Mouse (Mus musculus) left cerebral cortex, postnatal 14 days (tissue): Measurements from ENCODE around the gene Tmem214. TPM values are rescaled to one million over a fixed set of nuclear protein-coding genes. Genes with fewer than 3 reads are reported as not detected.

ENCODE experiments used
- DNase-seq, 2 experiments: peaks; one replicate each; pipeline ENCODE4 v3.0.0; 2021 to 2022; ENCODE audit warnings: low spot score in 2 of 2, mixed read lengths in 1 of 2
- intact Hi-C: fragments of 180-260 bp; cut with DNase I; formaldehyde crosslinking; loops from one replicate; pipeline ENCODE4 v1.15.1; 2025
- long read RNA-seq, 2 experiments: library from polyadenylated mRNA; stranded (forward); transcript quantifications; one replicate each; pipeline ENCODE4 v2.0.0; 2021
- total RNA-seq, 2 experiments: library from RNA; stranded (reverse); gene quantifications; 2 replicates each; pipeline ENCODE4 v1.2.3; 2021

The Tmem214 gene
- 10 to 100 TPM; 69.1 to 69.4 TPM for total RNA-seq
- long read RNA-seq, experiment 1, full-length matches to known transcripts: 110 of 144 reads
- long read RNA-seq, experiment 1, partial matches to known transcripts: 8 of 144 reads
- long read RNA-seq, experiment 1, other reads (novel, unspliced or antisense): 26 of 144 reads
- long read RNA-seq, experiment 2, full-length matches to known transcripts: 87 of 106 reads
- long read RNA-seq, experiment 2, partial matches to known transcripts: 3 of 106 reads
- long read RNA-seq, experiment 2, other reads (novel, unspliced or antisense): 16 of 106 reads

DNA sequence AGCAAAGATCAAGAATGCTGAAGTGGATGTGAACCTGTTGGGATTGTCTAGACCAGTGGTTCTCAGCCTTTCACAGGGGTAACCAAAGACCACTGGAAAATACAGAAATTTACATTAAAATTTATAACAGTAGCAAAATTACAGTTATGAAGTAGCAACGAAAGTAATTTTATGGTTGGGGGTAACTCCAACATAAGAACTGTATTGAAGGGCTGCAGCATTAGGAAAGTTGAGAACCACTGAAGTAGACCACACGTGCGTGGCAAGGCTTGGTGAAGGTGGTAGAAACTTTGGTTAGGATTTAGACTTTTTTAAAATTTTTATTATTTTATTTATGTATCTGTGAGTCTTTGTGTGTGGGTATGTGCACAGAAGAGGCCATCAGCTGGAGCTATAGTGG, at the start of gene Tmem214:
Gene Tmem214 (plus strand): TSS at position 301 of the 400 bp plus-strand sequence.
- DNase-seq: no peak
- intact Hi-C loops: no loop called here

DNA sequence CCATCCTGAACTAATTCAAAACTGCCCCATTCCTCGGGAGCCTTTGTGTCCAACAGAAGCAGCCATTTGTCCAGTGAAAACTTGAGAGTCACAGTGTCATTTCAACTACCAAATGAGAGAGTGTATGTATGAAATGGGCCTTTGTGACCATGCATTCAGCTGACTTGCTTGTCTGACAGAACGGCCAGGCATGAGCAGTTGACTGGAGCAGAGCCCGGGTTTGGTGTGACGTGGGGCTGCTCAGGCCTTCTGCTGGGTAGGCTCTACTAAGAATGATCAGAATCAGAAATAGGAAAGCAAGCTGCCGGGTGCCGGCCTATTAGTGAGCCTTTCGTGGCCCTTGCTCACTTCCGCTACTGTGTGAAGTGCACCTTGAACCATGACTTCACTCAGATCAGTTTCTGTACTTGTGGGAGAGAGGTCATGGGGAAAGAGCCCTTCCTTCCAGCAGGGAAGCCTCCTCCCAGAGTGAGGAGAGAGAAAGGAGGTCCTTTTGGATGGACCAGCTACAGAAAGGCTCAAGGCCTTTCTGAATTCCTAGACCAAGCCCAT, 49.0 kb upstream of the Tmem214 start:
- intact Hi-C loops: no loop called here
- no peak for DNase-seq

DNA sequence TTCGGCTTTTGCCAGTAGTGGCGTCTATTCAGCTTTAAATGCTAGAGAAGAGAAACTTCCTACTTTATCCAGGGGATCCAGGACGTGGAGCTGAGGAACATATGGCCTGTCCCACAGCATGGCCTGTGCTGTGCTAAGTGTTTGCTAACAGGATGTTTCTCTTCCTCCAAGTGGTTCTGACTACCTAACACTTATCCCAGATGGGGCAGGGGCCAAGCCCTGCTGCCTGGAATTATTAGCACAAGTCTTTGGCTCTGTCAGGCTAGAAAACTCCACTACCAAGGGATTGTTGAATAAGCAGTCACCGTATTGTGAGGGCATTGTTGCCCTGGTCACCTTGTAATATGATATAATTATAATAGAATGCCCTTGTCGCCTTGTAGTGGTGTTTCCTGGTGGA, 45.1 kb upstream of the Tmem214 start:
- DNase-seq: no peak
- intact Hi-C loops: no loop called here

DNA sequence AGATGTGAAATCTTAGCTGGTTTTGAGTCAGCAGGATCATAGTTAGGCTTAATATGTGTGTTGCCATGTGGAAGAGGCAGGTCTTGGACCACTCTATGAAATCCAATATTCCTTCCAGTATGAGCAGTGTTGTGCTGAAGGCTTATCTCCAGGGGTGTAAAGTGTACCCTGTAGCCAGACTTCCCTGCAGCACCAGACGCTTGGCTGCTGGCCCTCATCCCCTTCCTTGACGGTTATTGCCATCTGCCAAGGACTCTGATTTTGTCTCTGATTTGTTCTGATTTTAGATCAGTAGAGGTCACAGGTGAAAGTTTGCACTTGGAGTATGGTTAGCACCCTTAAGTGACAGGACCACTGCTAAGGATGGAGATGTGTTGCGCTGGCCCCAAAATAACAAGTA, 44.7 kb upstream of the Tmem214 start:
- intact Hi-C loops: no loop called here
- no peak for DNase-seq

DNA sequence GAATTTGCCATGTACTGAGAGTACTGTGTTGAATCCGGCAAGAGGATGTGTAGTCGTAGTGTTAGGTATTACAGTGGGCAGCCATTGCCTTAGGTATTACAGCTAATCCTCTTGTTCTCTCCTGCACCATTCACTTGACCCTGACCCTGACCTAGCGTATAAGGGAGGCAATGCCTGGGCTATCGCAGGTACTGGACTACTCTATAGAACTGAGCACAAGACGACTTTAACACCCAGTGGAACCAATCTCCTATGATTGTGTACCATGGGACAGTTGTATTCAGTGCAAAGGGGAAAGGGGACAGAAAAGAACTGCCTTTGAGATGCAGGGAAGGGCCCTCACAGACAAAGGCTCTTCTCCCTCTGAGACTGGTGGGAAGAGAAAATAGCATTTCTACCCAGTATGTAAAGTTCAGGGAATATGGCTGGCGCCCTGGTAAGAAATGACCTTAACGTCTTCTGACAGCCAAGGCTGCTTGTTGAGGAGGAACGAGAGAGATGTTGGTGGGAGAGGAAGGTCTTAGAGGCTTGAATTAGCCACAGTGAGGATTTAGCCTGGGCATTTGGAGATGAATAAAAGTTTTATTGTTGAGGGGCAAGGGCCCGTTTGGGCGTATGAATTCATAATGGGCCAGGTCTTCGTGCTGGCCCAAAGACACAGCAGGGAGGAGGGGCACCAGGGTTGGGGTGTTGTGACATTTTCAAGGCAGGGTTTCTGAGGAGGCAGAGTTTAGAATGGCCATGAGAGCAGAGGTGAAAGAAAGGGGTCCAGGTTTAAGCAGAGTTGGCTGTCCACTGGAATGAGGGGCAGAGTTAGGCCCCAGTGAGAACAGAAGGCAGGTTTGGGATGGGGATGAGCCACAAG, 43.5 kb upstream of the Tmem214 start:
- no peak for DNase-seq
- intact Hi-C loops: no loop called here

DNA sequence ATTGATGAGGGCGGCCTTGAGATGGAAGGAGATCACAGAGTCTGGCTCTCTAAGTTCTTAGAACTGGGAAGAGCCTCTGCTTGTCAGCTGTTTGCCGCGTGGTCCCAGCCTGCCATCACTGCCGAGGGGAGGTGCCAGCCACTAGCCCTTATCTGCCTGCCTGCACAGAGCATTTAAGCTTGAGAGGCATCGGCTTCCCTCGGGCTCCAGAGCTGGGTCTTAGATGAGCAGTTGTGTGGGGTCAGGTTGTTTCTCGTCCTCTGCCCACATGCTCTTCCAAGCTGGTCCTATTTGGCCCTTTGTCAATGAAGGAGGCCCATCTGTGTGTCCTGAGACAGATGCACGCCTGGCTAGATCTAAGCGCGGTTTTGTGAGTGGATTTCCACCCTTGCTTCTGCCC, 42.6 kb upstream of the Tmem214 start:
- intact Hi-C loops: no loop called here
- DNase-seq: no peak

DNA sequence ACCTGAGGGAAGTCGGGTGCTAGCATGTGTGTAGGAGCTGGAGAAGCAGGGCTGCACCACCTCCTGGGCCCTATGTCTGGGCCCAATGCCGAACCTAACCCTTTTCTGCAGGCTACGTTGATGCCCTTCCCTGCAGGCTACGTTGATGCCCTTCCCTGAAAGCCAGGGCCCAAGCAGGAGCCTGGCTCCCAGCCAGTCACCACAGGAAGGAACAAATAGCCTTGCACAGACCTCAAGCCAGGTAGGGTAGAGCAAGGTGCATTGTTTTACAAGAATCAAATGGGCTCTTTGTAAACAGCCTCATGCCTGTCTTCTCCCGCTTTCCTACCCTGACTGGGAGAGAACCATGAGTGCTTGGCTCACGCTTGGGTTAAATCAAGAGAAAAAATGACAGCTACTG, 42.0 kb upstream of the Tmem214 start:
- DNase-seq: no peak
- intact Hi-C loops: no loop called here

DNA sequence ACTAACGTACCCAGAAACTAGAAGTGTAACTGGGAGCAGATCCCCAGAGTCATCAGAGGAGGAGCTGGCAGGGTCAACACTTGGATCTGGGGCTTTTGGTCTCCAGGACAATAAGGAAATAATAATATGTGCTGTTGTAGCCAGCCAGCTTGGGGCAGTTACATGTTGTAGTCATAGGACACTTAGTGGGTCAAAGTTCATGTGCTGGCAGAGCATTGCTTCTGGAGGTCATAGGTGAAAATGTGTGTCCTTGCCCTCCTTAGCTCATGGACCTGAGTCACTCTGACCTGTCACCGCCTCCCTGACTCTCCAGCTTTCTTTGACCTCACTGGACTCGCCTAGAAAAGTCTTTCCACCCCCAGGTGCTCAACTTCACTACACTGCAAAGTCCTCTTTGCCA, 34.4 kb upstream of the Tmem214 start:
- intact Hi-C loops: no loop called here
- DNase-seq: no peak

DNA sequence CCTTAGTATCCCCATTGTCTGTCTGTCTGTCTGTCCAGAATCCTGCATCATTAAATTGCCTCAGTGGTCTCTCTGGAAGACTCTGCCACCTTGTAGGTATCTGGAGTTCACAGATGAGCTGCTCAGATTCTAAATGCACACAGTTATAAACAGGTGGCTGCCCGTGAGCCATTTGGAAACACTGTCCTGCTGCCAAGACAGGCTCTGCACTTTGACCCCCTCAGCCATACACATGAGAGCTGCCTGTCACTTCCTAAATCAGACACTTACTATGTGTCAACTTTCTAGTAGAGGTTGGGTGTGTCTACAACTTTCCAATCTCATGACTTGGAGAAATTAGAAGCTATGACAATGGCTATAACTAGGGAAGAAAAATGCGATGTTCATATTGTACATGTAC, 28.1 kb upstream of the Tmem214 start:
- intact Hi-C loops: no loop called here
- no peak for DNase-seq

DNA sequence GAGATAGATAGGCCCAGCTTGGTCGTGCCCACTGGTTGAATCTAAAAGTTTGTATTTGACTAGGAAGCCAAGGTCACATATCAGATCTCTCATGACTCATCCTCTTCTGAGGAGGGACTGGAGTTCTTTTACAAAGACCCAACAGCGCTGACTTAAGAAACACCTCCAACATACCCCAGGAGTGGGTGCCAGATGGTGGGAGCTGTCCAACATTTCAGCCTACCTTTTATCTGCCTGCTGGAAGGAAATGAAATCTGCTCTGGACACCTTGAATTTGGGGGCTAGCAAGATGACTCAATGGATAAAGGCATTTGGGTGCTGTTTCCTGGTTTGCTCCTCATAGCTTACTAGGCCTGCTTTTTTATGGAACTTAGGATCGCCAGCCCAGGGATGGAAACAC, 25.9 kb upstream of the Tmem214 start:
- no peak for DNase-seq
- intact Hi-C loops: no loop called here

DNA sequence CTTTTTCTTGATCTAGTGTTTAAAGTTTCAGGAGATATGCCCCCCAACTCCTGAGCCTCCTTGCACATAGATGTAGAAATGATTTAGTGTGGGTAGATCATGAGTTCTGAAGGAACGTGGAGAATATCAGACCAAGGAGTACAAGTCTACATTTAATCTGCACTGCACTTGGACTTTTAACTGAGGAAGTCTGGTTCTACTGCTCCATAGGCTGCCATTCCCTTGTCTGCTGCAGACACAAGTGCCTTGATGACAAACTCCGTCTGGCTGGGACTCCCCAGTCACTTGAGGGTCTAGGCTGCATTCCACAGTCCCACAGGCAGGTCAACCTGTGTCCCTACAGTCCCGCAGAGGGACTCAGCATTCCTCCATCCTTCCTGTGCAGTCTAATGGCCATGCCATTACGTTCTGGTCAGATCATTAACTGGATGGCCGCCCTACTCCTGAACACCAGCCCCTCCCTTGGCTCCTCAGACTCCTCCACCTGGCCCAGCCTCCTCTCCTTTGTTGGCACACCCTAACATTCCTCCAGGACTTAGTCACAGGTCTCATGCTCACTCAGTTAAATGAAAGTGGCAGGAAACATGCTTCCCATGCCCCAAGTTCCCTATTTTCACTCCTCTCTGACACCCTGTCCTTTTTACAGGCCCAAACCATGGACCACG, 17.8 kb upstream of the Tmem214 start:
- intact Hi-C loops: no loop called here
- DNase-seq: no peak

DNA sequence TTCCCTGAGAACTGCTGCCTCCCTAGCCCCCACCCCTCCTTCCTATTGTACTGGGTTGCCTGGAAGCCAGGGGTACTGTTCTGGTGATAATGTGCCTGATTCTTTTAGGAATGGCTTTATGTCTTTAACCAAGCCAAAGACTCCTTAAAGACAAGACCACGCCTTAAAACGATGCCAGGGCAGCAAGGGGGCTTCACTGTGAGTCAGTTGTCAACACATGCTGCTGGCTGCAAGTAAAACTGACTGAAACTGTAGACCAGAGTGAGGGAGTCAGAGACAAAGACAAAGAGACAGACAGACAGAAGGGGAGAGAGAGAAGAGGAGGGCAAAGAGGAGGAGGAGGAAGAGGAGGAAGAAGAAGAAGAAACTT, 17.3 kb upstream of the Tmem214 start:
- no peak for DNase-seq
- intact Hi-C loops: no loop called here

DNA sequence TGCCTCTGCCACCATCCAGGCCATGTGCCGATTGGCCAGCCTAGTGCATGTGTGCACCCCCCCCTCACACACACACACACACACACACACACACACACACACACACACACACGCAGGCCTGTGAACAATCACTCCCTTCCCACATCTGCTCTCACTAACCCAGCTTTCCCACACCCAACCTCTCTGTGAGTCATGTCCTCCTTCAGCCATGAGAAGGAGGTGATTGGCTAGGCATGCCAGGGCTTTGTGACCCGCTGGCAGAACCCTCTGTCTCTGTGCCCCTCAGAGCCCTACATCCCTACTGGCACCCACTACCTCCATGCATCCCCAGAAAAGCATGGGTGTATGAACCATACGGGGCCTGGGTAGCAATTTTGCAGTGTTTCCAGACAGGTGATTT, 14.3 kb upstream of the Tmem214 start:
- DNase-seq: no peak
- intact Hi-C loops: no loop called here

DNA sequence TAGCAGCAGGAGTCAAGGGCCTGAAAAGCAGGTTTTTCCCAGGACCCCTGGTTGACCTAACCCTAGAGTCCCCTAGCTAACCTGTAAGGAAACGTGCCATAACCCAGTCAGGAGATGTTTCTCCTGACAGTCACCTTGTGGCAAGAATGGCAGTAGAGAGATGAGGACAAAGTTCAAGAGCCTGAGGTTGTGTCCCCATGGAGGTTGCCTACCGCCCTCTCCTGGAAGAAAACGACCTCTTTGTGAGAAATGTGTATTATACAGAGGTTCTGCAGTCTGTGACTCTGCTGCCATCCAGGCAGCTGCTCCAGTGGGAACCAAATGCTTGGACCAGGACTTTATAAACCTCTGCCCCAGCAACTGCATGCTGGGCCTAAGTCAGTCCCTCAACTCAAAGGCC, 12.1 kb upstream of the Tmem214 start:
- intact Hi-C loops: loop anchor here (5.0 kb wide), 1 partner anchor 43 kb away; the partner anchor contains the start of gene Mapre3
- no peak for DNase-seq

DNA sequence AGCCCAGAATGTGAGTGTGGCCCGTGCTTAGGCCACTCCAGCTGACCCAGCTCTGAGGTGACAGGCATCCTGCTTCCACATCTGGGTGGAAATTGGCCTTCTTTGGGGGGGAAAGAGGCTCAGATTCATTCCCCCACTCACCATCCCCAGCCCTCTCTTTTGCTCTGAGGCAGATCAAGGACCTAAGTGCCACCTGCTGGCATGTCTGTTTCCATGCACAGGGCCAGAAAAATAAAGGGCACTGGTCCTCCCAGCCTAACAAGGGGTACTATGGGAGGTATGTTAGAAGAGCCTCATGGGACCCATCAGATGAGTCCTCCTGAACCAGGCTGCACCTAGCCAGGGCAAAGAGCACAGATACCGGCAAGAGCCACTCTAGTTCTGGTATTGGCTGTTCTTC, 11.7 kb upstream of the Tmem214 start:
- intact Hi-C loops: loop anchor here (5.0 kb wide), 1 partner anchor 44 kb away; the partner anchor contains the start of gene Mapre3

DNA sequence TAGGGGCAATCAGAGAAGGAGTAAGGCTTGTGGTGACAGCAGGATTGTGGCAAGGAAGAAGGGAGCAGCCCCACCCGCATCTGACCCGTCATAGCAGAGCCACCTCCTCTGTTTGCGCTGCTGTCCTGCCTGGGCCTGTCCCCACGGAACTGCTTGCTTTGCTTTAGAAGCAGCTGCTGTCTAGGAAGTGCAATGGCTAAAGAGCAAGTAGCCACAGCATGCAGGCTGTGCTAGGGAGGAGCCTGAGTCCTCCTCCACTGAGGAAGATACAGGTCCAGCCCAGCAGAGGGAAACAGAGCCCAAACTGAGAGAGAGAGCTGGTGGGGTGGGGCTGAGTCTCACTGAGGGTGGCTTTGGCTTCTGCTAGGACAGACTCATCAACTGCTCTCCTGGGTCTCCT, 4.0 kb upstream of the Tmem214 start:
- intact Hi-C loops: no loop called here

More for the DNA sequence above, 11.7 kb upstream of the Tmem214 start:
- DNase-seq: no peak

DNA sequence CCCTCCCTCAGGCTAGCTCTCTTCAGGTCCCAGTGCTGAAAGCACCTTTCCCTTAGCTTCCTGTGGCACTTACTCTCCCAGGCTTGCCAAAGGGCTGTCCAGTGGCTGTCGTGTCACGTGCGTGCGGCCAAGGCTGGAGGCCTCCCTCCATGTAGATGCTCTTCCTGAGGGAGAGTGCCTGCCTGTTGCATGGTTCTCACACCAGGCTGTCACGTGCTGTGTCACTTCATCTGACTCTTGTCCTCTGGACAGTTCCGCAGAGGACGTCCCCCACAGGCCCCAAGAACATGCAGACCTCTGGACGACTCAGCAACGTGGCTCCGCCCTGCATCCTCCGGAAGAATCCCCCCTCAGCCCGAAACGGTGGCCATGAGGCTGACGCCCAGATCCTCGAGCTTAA, 3.5 kb upstream of the Tmem214 start:
- intact Hi-C loops: no loop called here
- DNase-seq: no peak

More for the DNA sequence above, 4.0 kb upstream of the Tmem214 start:
- no peak for DNase-seq

DNA sequence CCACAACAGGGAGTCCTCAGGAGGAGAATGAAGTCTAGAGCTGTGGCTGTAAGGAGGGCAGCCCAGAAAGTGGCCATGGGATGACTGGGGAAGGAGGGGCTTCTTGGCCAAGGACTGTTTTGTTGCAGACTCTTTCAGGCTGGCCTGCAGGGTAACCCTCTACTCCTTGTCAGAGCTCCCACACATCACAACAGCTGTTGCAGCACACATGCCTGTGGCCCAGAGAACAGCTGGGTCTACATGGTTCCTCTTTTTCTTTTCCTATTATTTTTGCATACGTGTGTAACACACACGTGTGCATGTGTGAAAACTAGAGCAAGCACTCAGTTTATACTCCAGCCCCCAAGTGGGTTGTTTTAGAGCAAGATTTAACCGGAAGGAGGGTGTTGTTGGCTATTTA, 941 bp upstream of the Tmem214 start:
- DNase-seq: no peak
- intact Hi-C loops: no loop called here

DNA sequence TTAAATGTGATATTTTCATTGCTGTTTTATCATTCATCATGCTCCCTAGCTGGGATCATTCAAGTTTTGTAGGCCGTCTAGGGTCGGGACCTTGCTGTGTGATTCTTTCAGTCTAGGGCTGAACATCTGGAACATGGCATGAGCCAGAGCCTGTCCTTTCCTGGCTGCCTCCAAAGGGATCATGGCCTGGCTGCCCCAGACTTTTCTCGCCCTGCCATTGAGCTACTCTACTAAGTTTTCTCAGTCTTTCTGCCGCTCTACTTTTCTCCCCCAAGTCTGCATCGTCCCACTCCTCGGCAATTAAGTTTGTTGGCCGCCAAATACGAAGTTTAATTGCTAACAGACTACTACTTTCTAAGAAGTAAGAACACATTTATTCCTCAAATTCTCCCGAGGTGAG, 1.2 kb downstream of the Tmem214 start:
- DNase-seq: no peak
- intact Hi-C loops: no loop called here
